Mouse (Mus musculus): ENCODE data around the gene Rcsd1. TPM values are rescaled to one million over a fixed set of nuclear protein-coding genes. Genes with fewer than 3 reads are reported as not detected.

Gene Rcsd1
- polyA plus RNA-seq, 1 experiment from 2014 or later: 13.5 TPM

DNA sequence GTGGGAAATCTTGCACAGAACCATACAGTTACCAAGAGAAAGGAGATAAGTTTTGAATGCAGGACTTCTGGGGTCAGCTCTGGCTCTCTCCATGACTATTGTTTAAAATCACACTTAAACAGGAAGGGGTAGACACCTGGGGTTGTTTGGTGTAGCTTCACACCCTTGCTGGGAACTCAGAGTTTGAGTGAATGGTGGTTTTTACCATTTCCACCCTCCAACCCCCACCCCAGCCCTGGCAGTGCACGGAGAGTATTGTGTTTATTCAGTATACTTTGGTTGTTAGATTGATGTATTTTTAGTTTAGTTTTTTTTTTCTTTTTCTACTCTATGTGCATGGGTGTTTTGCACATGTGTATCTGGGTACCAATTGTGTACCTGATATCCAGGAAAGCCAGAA, 20.6 kb upstream of the Rcsd1 start:
- ATAC-seq (ENCODE audit: low FRiP score): no peak
- Histone ChIP-seq H3K4me2 (no peak overlapping the region), H3K9ac (no peak overlapping the region), H3K36me3 (no peaks in the 10 kb centered on the region), H3K4me3 (no peak overlapping the region), H3K9me3 (no peaks in the 10 kb centered on the region), H3K4me1 (replicated peaks) (no peaks in the 10 kb centered on the region), H3K27ac (no peak overlapping the region), H3K27me3 (no peaks in the 10 kb centered on the region)
- 47% methylated on average over 1 of the region's 1 CpGs for WGBS

DNA sequence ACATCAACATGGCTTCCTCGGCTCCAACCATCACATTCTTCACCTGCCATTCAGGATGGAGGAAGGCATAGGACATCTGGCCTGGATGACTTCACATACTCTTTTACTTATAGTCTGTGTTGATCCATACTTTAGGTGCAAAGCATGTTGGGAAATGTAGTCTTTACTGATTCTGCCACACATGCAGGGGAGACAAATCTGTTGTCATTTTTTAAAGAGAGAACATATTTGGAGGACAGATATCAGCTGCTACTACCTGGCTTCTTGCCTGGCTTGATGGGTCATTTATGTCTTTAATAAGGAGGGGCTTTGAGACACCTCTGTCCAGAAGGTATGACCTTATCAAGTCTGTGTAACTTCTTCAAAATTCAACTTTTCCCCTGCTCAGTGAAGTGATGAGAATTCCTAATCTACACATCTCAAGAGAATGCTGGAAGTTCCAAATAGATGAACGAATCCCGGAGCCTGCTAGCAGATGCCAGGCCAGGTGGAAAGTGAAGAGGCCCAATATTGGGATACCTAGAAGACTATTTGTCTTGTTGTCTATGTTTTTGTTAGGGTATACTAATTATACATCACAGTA, 18.6 kb upstream of the Rcsd1 start:
- Histone ChIP-seq H3K9ac (no peak overlapping the region), H3K4me1 (replicated peaks) (no peaks in the 10 kb centered on the region), H3K4me2 (no peak overlapping the region), H3K27me3 (no peaks in the 10 kb centered on the region), H3K9me3 (no peaks in the 10 kb centered on the region), H3K4me3 (no peak overlapping the region), H3K36me3 (no peaks in the 10 kb centered on the region), H3K27ac (no peak overlapping the region)
- 93% methylated on average over 3 of the region's 3 CpGs for WGBS
- no peak for ATAC-seq (ENCODE audit: low FRiP score)

DNA sequence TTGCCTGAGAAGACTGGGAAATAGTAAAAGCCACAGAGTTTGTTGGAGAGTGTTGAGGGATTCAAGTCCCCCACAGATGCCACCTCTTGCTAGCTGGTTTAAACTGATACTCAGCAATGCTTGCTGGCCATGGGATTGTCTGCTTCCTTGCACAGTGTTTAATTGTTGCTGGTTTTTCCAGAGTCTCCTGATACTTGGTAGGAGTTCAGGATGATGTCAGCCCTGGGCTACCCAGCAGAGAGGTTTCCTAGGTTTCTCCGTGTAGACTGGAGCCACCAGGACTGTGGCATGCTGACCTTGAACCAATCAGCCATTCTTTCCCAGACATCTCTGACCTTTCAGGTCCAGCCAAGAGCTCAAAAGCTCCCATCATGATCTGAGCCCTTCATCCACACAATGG, 17.4 kb upstream of the Rcsd1 start:
- H3K36me3 ChIP-seq: no peaks in the 10 kb centered on the region
- no peaks in the 10 kb centered on the region for H3K9me3 ChIP-seq
- no peak overlapping the region for H3K4me3 ChIP-seq
- H3K27ac ChIP-seq: no peak overlapping the region
- WGBS: 33% methylated on average over 1 of the region's 1 CpGs
- no peak overlapping the region for H3K9ac ChIP-seq
- no peaks in the 10 kb centered on the region for H3K4me1 ChIP-seq (replicated peaks)
- no peaks in the 10 kb centered on the region for H3K27me3 ChIP-seq
- H3K4me2 ChIP-seq: no peak overlapping the region
- ATAC-seq (ENCODE audit: low FRiP score): no peak

DNA sequence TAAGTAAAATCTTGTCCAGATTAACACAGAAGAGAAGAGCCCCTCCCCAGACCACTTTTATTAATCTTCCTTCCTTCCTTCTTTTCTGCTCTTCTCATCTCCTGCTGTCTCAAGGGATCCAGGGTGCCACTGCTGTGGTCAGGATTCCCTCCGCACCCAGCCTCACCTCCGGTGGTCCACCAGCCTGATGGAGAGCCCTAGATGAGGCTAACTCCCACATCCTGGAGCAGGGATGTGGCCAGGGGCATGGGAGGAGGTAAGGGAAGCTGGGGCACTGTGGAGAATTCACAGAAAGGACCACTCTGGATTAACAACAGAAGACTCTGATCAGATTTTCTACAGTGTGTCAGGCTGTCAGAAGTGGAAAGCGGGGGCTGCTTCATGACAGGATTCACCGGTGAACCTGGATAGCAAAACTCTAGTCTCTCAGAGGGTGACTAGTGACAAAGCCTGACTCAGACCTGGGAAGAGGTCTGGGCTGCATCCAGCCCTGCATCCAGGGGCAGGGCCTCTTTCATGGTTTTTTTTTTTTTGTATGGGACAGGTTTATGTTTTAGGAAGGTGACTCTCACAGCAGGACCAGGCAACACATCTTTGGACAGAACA, 15.6 kb upstream of the Rcsd1 start:
- H3K27me3 ChIP-seq: no peaks in the 10 kb centered on the region
- H3K27ac ChIP-seq: 0 out of 2 replicates have a peak overlapping the region, but pooled peaks have one; percentile 25
- H3K36me3 ChIP-seq: no peaks in the 10 kb centered on the region
- H3K9me3 ChIP-seq: no peaks in the 10 kb centered on the region
- no peak overlapping the region for H3K9ac ChIP-seq
- no peak overlapping the region for H3K4me2 ChIP-seq
- no peak for ATAC-seq (ENCODE audit: low FRiP score)
- WGBS: 77% methylated on average over 4 of the region's 4 CpGs
- no peaks in the 10 kb centered on the region for H3K4me1 ChIP-seq (replicated peaks)
- H3K4me3 ChIP-seq: no peak overlapping the region

DNA sequence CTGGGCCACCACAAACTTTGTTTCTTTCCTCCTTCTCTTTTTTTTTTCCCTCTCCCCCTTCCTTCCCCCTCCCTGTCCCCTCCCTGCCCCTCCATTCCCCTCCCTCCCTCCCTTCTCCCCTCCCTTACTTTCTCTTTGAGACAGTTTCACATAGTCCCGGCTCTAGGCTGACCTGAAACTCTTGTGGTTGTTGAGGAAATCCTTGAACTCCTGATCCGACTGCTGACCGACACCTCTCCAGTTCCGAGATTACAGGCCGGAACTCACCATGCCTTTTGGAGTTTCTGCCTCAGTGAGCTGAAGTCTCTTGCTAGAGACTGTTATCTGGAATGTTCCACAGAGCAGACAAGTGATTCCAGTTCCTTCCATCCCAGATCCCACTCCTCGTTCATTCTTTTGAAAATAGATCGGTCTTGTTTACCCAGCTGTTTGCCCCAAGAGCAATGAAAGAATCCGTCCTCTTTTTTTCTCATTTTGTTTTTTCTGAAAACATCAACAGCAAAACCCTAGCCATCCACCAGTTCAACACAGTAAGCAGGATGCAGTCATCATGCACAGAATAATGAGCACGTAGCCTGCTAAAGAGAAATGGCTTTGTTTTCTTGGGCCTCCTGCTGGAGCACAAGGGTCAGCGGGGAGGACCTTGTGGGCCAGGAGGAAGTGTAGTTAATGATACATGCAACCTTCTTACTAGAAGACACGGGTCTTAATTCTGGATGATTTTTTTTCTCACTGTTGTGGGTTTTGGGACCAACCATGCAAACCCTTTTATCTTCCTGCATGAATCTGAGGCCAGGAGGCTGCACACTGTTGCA, 14.9 kb upstream of the Rcsd1 start:
- Histone ChIP-seq H3K27ac (no peak overlapping the region), H3K27me3 (no peaks in the 10 kb centered on the region), H3K9me3 (no peaks in the 10 kb centered on the region), H3K4me2 (no peak overlapping the region), H3K4me3 (no peak overlapping the region), H3K4me1 (replicated peaks) (no peaks in the 10 kb centered on the region), H3K36me3 (no peaks in the 10 kb centered on the region), H3K9ac (no peak overlapping the region)
- WGBS: 56% methylated on average over 11 of the region's 11 CpGs
- no peak for ATAC-seq (ENCODE audit: low FRiP score)

DNA sequence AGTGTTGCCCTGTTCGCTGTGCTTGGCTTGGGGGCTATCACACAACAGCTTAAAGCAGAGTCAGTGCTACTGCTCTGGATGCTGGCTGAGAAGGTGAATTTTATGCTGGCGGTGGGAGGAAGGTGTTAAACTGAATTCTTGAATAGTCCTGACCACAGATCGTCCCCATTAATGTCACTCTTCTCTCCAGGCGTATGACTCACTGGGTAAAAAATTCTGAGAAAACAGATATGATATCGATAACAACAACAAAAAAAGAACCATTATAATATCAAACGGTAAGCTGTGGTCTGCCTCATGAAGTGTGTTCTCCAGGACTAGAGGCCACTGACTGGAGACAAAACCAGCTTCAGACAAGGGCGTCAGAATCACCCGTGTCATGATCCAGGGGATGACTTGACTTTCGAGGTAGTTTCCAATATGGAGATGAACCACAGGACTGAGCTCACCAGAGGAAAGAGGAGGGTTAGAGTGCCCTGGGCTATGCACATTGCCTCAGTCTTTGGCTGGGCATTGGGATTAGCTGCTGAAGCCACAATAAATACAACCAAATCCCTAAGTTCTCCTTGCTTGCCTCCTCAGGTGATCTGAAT, 13.1 kb upstream of the Rcsd1 start:
- no peak overlapping the region for H3K4me3 ChIP-seq
- no peaks in the 10 kb centered on the region for H3K4me1 ChIP-seq (replicated peaks)
- ATAC-seq (ENCODE audit: low FRiP score): no peak
- 92% methylated on average over 9 of the region's 9 CpGs for WGBS
- H3K27me3 ChIP-seq: no peaks in the 10 kb centered on the region
- H3K36me3 ChIP-seq: no peaks in the 10 kb centered on the region
- no peaks in the 10 kb centered on the region for H3K9me3 ChIP-seq
- H3K4me2 ChIP-seq: no peak overlapping the region
- no peak overlapping the region for H3K9ac ChIP-seq
- H3K27ac ChIP-seq: no peak overlapping the region

DNA sequence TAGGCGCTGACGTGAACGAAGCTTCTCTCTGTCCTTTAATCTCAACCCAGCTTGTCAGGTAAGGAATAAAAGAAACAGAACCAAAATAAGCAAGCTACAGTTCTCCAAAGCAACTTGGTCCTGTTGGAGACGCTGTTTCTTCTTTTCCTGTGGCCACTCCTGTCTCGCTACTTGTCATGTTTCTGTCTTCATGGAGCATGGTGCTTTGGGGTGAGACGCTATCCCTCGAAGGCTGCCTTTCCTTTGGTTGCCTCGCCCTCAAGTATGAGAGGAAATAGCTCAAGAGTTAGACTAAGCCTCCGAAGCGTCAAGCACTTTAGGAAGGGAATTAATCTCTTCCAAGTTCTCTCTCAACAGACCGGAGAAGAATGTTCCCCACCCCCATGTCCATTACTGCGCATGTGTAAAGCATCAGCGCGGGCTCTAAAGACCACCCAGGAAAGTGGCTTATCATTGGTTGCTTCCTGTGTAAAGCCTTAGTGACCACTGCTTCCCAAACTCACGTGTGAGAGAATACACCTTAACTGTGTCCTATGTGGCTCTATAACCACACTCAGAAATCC, 9.1 kb upstream of the Rcsd1 start:
- no peak for ATAC-seq (ENCODE audit: low FRiP score)
- Histone ChIP-seq H3K4me2 (no peak overlapping the region), H3K4me3 (no peak overlapping the region), H3K27ac (peak overlapping the region; percentile 37; the same call in 1 of the 2 replicates), H3K9me3 (no peaks in the 10 kb centered on the region), H3K9ac (no peak overlapping the region), H3K36me3 (no peaks in the 10 kb centered on the region), H3K27me3 (peaks cover 3% of the 10 kb centered on the region; the same call in 1 of the 2 replicates), H3K4me1 (replicated peaks) (no peaks in the 10 kb centered on the region)
- WGBS: 74% methylated on average over 15 of the region's 15 CpGs

DNA sequence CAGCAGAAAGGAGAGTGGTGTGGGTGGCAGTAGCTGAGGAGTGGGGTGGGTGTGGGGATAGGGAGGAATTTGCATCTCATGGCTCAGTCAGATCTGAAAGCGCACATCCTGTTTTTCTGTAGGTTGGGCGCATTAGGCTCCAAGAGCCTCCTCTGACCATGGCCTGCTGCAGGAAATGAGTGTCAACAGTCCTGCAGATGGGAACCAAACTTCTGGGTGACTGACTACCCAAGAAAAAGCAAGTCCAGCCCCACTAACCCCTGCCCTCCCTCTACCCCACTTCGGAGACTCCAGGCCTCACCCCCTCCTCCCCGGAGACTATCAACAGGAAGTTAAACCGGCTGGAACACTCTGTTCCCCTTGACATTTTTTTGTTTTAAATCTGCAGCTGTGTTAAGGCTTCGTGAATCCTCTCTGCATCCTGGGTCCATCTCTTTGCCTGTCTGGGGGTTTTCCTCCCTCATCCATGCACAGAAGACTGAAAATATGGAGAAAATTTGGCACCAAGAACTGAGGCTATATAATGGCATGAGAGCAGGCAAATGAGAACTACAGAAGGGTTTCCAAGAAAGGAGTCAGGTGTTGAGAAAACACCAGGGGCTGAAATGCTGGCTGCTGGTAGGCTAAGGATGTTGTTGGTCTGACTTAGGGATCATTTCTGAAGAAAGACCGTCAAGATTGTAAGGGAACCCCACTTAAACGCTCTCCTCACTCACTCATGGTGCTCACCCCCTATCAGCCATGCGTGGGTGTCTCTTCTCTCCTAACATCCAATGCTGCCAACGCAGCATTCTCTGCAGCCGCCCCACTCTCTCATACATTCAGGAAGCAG, 8.4 kb upstream of the Rcsd1 start:
- Histone ChIP-seq H3K36me3 (no peaks in the 10 kb centered on the region), H3K4me1 (replicated peaks) (no peaks in the 10 kb centered on the region), H3K27ac (peak overlapping the region; percentile 37), H3K4me3 (no peak overlapping the region), H3K4me2 (no peak overlapping the region), H3K27me3 (peaks cover 3% of the 10 kb centered on the region; the same call in 1 of the 2 replicates), H3K9ac (no peak overlapping the region), H3K9me3 (no peaks in the 10 kb centered on the region)
- ATAC-seq (ENCODE audit: low FRiP score): no peak
- 53% methylated on average over 11 of the region's 11 CpGs for WGBS

DNA sequence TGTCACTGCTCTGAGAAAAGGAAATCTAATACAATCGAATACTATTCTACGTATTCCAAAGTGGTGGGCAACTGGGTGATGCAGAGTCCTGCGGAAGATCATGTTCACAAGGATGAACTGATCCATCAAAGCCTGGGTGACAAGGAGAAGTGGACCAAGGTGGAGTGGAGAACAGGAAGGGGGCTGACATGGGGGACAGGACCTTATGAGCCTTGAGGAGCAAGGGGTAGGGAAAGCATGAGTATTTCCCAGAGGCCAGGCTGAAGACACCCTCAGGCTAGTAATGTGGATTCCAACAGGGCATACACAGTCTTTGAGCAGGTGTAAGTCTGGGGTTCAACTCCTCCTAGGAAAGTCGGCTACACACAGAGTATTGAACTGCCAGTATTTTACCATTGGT, 6.9 kb upstream of the Rcsd1 start:
- no peak for ATAC-seq (ENCODE audit: low FRiP score)
- WGBS: 95% methylated on average over 4 of the region's 4 CpGs
- no peaks in the 10 kb centered on the region for H3K4me1 ChIP-seq (replicated peaks)
- no peaks in the 10 kb centered on the region for H3K36me3 ChIP-seq
- no peak overlapping the region for H3K9ac ChIP-seq
- H3K27ac ChIP-seq: no peak overlapping the region
- no peak overlapping the region for H3K4me3 ChIP-seq
- peaks cover 3% of the 10 kb centered on the region; the same call in 1 of the 2 replicates for H3K27me3 ChIP-seq
- no peak overlapping the region for H3K4me2 ChIP-seq
- H3K9me3 ChIP-seq: no peaks in the 10 kb centered on the region

DNA sequence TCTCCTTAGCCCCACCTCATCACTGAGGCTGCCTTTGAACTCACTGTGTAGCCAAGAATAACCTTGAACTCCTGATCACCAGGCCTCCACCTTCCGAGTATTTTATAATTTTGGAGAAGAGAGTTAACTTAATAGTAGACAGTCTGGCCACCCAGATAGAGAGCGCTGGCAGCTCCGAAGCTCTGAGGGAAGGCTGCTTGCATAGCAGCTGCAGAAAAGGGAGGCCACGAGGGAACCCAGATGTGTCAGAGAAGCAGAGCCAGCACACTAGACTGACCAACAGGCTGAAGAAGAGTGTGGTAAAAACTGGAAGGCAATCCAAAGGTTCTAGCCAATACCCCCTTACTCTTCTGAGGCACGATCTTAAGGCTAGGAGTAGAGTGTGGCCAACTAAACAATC, 4.2 kb upstream of the Rcsd1 start:
- H3K4me1 ChIP-seq (replicated peaks): peaks cover 2% of the 10 kb centered on the region; the same call in 1 of the 2 replicates
- no peak for ATAC-seq (ENCODE audit: low FRiP score)

DNA sequence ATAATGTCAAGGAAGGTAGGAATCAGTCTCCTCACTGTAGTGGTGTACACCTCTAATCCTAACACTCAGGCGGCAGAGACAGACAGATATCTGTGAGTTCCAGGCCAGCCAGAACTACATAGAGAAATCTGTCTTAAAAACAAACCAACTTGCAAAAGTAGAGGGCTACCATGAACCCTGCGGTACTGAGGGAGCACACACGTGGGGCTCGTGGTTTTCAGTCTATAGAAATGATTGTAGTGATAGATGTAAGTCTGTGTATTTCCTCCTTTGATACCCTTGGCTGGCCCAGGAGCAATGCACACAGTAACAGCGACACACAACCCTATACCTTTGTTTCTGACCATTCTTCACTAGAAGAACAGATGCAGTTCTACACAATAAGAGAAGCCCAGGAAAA, 2.4 kb upstream of the Rcsd1 start:
- Histone ChIP-seq H3K27me3 (peaks cover 37% of the 10 kb centered on the region), H3K4me3 (no peak overlapping the region), H3K27ac (no peak overlapping the region), H3K4me2 (no peak overlapping the region), H3K36me3 (no peaks in the 10 kb centered on the region), H3K9me3 (no peaks in the 10 kb centered on the region), H3K4me1 (replicated peaks) (peaks cover 15% of the 10 kb centered on the region; the same call in 1 of the 2 replicates), H3K9ac (no peak overlapping the region)
- ATAC-seq (ENCODE audit: low FRiP score): no peak
- WGBS: 95% methylated on average over 5 of the region's 5 CpGs

More for the DNA sequence above, 4.2 kb upstream of the Rcsd1 start:
- H3K27ac ChIP-seq: no peak overlapping the region
- no peak overlapping the region for H3K9ac ChIP-seq
- H3K4me2 ChIP-seq: no peak overlapping the region
- no peaks in the 10 kb centered on the region for H3K36me3 ChIP-seq
- no peak overlapping the region for H3K4me3 ChIP-seq
- no peaks in the 10 kb centered on the region for H3K9me3 ChIP-seq
- H3K27me3 ChIP-seq: peaks cover 18% of the 10 kb centered on the region
- 80% methylated on average over 5 of the region's 5 CpGs for WGBS

All from hindbrain, embryonic 13.5 days (tissue).